Mouse (Mus musculus): Measurements from ENCODE around the gene Bdh1. TPM values are rescaled to one million over a fixed set of nuclear protein-coding genes. Genes with fewer than 3 reads are reported as not detected.
A peak's percentile ranks its signal among the peaks of the same experiment; 100 is the strongest.
"Not testable (repeated sequence)": the region's sequence is repeated elsewhere in the genome, so short reads cannot be mapped to it uniquely, and the experiment has no call there.

Gene Bdh1
- total RNA-seq, 2 experiments from 2014 or later: 4.8 to 15.3 TPM

DNA sequence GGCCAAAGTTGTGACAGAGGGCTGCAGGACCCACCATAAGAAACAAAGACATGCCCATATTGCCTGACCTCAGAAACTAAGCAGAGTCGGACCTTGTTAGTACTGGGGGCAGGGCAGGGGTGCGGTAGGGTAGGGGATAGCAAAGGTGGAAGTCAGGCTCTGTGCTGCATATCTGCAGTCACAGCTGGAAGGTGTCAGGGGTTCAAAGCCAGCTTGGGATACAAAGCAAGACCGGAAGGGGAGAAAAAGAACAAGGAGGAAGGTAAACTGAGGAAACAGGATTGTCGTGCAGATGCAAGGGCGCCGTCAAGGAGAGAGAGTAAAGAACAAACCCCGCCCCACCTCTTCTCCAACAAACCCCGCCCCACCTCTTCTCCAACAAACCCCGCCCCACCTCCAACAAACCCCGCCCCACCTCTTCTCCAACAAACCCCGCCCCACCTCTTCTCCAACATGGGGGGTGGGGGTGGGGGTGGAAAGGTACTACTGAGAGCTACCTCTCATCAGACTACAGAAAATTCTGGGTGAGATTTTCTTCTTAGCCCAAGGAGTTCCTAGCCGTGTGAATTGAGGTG is 40.1 kb downstream of the Bdh1 start:
- DNase-seq: no peak

DNA sequence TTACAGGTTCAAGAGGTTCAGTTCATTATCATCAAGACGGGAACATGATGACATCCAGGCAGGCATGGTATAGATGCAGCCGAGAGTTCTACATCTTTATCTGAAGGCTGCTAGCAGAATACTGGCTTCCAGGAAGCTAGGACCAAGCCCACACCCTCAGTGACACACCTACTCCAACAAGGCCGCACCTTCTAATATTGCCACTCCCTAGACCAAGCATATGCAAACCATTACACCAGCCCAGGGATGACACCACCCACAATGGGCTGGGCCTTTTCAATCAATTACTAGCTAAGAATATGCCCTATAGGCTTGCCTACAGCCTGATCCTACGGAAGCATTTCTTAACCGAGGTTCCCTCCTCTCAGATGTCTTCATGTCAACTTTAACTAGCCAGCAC is 42.9 kb downstream of the Bdh1 start:
- no peak for DNase-seq

DNA sequence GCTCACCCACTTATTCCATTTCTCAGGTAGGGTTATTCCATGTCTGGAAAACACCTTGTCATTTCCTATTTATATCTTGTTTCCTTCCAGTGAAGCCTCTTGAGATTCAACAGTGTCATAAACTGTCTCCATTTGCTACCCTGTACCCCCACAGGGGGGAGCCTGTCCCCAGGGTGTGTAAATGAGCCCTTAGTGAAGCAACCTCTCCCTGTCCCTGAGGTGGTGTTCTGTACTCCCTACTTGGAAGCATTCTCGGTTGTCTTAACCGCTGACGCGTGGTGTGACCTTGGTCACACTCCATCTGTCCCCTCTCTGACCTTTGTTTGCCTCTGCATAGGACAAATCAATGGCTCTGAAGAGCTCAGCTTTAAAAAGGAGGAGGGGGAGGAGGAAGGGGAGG is 43.5 kb downstream of the Bdh1 start:
- DNase-seq: peak; percentile 74 to 86

DNA sequence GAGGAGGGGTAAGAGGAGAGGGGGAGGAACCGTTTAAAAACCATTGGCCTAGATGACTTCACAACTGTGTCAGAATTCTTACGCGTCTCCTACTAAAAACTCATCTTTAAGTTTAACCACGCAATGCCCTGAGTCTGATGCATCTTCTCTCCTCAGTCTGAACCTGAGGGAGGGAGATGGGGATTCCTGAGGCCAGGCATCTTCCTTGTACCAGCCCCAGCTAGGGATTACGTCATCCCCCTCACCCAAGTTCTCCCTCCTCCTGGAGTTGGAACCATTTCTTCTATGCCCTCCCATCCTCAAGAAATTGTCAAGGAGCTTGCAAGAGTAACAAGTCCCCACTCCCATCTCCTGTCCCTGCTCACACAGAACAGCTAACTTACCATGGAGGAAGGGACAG is 44.0 kb downstream of the Bdh1 start:
- DNase-seq: no peak

DNA sequence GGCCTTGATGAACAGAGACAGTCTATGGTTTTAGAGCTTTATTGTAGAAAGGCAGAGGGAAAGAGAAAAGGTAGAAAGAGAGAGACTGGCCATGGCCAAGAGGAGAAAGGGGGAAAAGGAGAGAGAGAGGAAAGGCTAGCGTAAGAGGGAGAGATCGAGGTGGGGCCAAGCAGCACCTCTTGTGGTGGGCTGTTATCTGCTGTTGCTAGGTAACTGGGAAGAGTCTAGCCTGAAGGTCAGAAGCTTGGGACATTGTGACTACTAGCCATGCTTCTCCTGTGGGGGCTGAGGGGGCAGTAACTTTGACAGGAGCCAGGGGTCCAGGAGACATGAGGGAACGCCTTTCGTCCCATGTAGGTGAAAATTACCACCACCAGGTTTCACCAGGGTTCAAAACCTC is 48.7 kb downstream of the Bdh1 start:
- not testable (repeated sequence) for DNase-seq

DNA sequence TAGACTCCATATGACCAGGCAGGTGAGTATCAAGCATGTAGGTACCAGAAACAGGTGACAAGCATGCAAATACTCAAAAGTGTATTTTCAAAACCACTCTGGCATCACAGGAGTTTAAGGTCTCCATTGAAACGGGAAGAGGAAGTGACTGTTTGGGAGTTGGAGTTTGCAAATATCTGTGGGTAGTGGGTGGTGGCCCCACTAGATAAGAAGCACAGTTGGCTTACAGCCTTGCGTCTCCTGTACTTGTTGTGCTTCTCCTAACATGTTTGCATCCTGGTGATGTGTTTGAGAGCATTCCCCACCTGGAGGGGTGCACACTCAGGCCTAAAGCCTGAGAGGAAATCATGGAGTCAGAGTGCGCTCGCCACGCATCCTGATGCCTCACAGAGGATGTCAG is 49.9 kb downstream of the Bdh1 start:
- no peak for DNase-seq

DNA sequence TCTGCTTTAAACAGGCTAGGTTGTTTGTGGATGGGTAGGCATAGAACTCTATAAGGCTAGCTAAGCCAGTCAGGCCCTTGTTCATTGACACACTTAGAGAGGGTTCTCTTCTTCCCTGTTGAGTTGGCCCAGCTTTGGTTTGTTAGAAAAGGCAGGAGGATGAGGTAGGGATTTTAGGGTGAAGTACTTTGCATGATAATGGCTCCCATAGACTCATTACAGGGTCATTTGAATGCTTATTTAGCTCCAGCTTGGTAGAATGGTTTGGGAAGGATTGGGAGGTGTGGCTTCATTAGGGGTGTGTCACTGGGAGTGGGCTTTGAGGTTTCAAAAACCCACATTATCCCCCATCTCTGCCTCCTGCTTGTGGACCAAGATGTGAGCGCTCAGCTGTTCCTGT is 51.1 kb downstream of the Bdh1 start:
- DNase-seq: no peak

DNA sequence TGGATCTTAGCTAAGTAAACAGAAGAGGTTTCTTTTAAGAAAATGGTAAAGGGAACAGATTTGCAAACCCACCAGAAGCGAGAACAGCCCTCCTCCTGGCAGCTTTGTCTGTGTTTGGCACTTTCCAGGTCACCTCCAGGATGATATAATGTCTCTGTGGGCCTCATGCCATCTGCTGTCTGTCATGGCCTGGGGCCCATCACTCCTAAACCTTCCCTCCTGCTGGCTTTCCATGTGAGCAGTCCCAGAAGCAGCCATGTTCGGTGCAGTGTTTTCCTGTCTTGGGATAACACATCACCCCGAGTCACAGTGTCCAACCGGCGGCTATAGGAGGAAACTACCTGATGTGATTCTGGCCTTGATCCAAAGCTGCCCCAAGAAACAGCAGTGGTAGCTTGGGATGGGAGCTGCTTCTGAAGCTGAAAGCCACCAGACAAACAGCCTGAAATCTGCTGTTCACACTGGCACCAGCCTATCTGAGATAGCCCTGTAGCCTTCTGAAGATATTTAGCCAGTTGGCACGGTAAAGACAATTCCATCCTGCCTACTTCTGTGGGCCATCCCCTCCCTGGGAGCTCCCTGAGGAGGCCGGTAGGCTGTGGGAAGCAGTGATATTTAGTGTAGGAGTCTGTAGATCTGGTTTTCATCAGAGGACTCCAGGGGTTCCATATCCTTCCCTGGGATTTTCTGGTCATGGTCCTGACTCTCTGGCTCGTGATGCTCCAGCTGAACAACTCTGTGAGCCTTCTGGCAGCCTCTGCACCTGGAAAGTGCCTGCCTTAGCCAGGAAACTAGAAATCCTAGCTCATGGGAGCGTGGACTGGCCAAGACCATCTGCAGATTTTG is 53.3 kb downstream of the Bdh1 start:
- no peak for DNase-seq

DNA sequence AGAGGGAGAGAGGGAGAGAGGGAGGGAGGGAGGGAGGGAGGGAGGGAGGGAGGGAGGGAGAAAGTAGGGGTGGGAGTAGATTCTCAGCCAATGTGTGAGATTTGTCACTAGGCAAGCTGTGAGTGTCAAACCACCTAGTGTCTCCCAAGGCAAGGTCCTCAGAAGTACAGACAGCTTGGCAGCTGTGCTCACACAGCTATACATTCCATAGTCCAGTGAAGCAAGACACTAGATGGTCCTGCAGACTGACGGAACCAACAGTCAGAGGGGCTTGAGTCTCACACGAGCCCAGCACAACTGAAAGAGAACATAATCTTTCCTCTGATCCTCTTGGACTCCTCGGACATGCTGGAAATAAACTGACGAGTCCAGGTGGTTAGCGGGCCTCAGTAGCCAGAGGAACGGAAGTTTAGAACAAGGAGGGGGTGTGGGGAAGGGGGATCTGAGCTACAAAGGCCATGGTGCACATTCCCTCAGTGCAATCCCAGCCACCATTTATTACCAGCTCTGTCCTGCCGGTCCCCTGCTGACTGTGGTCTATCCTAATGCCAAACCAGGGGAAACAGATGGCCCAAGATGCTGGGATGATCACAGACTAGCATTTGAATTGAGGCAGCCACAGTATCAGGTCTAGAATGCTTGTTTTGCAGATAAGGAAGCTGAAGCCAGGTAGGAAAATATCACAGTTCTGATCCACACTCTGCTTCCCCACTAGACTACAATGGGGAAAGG is 55.0 kb downstream of the Bdh1 start:
- no peak for DNase-seq

DNA sequence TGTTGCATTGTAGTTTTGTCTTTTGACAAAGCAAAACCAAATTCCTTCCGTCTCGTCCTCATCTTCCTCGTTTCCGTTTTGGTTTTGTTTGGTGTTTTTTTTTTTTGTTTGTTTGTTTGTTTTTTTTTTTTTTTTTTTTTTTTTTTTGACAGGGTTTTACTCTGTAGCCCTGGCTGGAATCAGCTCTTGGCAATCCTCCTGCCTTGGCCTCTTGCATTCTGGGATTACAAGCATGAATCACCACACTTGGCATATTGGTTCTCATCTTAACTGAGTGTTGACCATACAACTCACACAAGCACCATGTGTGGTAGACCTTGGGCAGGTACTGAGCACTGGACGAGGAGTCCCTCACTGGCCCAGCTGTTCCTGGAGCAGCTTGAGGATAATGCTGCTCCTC is 63.3 kb downstream of the Bdh1 start:
- DNase-seq: no peak

DNA sequence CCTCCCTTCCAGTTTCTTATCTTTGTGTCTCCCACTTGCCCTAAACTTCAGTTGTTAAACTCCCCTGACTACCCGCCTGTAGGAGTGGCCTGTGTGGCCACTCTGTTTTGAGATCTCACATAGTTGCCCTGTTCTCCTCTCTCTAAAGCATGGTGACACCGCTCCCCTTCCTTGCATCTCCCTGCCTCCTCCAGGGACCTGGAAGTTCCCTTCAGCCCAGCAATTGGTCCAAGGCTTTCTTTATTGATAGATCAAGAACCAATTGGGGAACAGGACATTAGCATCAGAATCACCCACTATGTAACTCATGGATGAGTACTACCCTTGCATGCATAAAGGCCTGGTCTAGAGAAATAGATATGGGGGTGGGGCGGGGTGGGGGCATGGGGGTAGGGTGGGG is 65.2 kb downstream of the Bdh1 start:
- no peak for DNase-seq

DNA sequence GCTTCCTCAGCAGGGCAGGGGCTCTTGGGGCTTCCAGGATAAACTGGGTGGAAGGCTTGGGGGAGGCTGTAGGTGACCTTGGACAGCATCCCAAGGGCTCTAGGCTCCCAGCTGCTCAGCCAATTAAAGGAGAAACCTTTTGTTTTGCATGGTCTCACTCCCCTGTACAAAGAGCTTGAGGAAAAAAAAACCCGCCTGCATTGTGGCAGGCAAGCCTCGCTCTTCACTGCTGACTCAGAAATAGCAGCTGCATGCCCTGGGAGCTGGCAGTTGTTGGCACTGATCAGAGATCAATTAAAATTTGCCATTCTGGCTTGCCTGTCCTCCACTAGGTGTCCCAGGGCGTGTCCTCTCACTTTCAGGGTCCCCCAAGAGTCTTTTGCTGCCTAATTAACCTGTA is 67.0 kb downstream of the Bdh1 start:
- no peak for DNase-seq

DNA sequence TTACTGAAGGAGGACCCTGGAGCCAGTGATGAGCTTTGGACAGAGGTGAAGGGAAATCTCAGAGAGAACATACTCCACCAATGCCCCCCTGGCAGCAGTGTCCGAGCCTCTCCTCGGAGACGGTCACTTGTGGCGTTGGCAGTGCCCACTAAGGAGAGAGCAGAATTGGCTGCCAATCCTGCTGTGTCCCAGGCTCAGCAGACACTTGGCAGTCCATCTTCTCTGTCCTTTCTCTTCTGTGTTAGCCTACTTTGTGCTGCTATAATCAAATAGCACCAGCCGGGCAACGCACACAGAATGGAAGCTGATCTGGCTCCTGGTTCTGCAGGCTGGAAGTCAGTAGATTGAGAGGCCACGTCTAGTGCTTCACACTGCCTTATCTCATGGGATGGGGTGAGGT is 68.9 kb downstream of the Bdh1 start:
- no peak for DNase-seq

DNA sequence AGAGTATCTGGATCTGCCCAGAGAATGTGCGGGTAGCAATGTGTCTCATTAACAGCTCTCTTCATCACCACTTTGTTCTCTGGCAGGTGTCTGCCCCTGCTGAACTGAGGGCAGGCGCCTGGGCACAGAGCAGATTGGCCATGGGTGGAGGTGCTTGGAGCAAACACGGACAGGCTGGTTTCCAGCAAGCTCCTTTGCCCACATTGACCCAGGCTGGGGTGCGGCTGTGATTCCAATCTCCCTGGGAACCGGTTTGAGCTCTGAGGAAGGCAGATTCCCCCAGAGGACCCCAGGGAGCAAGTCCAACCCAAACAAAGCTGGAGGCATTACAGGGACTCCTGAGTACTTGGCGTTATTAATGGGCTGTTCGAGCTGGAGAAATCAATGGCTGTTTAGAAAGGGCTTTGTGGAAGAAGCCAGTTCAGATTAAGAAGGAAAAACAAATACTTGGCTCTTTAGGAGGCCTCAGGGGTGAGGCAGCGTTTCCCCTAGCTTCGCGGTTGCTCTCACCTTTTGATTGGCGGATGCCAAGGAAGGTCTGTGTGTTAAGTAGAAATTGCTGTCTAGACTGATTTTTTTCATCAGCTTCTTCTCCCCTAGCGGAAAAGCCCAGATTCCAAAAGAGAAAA is 71.0 kb downstream of the Bdh1 start:
- peak in 1 of 2 experiments; percentile 33 for DNase-seq

DNA sequence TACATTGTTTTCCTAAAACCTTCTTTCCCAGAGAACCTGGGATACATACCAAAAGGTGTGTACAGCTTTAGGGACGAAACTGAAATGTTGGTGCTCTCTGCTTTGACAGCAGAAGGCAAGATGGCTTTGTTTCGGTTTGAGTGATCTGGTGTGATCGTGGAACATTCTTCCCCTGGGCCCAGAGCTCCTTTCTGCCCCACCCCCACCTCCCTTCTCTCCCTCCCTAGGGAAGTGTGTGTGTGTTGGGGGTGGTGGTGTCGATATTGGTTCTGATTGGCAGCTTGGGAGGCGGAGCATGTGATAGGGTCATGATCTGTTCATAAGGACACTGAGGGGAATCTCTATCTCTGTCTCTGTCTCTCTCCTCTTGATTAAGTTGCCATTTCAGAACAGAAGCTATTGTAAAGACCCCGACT is 71.5 kb downstream of the Bdh1 start:
- no peak for DNase-seq

DNA sequence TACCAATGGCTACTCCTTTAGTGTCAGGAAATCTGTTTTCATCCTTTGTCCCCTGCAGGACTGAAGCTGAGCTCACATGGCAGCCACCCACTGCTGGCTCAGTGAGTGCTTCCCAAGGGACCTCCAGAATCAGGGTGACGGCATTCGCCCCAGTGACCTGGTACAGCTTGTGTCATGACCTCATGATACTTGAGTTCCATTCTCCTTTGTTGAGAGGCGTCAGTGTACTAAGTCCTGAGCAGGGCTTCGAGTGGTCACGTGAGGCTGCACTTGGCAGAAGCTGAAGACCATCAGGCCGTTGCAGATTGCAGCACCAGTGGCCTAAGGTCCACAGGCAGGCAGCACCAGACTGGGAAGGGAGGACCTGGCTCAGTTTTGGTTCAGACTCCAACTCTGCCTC is 71.9 kb downstream of the Bdh1 start:
- DNase-seq: peak; percentile 39 to 60

DNA sequence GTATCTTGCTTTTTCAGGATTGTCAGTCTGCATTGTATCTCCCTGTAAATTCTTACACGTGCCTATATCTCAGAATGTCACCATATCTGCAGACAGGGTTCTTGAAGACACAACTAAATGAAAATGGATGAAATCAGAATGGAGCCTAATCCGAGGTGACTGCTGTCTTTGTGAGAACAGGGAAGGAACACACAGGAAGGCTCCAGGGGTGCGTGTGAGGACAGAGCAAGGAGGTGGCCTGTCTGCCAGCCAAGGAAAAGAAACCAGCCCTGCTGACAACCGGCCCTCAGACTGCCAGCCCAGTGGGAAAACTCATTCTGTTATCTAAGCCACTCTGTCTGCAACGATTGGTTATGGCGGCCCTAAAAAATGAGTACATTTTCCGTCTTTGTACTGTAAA is 73.3 kb downstream of the Bdh1 start:
- peak in 1 of 2 experiments; percentile 35 for DNase-seq

DNA sequence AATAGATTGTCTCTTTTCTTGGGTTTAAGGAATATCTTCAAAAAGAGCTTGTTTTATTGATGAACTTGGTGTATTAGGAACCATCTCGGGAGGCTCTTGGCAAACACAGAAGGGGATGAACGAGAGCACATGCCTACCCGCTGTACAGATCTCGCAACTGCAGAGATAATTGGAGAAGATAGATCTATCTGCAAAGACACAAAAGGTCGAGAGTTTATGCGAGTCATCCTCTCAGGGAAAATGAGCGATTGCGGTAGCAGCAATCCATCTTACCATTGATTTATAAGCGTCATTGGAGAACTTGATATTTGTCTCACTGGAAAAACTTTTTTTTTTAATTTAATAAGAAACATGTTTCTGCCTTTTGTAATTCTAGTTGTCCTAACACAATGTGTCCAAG is 73.7 kb downstream of the Bdh1 start:
- no peak for DNase-seq

DNA sequence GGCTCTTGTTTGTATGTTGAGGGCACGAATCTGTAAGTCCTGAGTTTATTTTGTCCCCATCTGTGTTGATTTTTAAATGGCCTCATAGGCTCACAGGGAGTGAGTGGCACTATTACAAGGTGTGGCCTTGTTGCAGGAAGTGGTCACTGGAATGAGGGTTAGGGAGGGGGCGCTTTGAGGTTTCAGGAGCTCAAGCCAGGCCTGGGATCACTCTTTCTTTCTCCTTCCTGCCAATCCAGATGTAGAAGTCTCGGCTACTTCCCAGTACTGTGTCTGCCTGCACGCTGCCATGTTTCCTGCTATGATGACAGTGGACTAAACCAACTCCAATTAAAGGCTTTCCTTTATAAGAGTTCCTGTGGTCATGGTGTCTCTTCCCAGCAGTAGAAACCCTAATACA is 76.3 kb downstream of the Bdh1 start:
- no peak for DNase-seq

DNA sequence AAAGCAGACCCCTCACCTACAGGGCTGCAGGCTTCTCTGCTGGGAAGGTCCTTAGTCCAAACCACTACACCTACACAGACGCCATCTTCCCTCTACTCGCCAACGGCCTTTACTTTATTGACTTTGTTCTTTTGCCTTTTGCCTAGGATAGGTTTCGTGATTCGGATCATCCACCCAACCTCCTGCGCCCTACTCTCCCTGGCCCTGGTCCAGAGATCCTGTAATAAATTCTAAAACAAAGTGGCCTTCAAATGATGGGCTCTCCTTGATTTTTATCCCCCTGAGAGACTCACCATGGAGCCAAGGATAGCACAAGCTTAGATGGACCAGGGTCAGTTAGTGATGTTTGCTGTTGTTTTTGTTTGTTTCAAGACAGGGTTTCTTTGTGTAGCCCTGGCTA is 76.9 kb downstream of the Bdh1 start:
- peak; percentile 44 to 45 for DNase-seq

DNA sequence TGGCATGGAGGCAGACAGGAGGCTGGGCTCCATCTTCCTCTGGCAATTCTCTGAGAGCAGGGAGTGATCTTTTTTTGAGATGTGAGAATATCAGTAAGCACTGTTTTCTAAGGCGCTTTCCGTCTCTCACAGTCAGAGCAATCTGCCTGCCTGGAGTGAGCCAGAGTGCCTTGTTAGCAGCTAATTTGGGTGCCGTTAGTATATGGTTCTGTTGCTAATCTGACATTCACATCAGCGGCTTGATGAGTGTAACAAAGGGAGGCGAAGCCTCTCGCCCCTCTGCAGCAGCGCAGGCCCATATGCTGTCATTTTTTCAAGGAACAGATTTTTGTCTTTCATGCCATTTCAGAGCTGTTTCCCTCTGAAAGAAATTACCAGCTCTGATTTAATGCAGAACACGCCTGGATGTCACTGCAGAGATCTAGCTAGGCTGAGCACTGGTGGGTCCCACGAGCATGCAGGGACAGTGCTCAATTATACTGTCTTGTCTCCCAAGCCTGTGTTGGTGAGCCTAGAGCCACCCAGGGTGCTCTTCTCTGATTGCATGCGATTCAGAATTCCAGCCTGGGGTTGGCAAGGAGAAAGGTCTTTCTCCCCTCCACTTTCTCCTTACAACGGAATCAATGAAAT is 77.7 kb downstream of the Bdh1 start:
- no peak for DNase-seq

DNA sequence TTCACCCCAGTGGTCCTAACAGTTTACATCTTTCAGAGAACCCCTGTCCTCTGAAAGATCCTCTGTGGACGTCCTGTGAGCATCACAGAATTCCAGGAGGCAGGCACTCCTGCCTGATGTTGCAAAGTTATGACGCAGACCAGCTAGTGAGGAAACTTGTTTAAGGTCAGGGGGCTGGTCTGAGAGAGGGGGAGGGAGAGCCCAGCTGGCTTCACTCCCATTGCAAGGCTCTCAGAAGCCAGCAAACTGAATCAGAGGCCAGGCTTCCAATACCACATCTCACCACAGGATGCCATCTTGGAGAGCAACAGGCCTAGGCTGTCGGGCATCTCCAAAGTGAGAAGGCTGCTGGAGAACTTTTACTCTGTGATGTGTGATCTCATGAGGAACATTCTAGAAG is 78.5 kb downstream of the Bdh1 start:
- DNase-seq: peak; percentile 66 to 82

Data from adrenal gland, postnatal 36 days (tissue).